Mouse (Mus musculus) retina, embryonic 14.5 days (tissue): ENCODE results near the gene Otp.

ENCODE experiments used
- DNase-seq: peaks from one replicate; pipeline ENCODE4 v3.0.0-alpha.2; 2015; ENCODE audit warnings: low spot score

Otp gene

DNA sequence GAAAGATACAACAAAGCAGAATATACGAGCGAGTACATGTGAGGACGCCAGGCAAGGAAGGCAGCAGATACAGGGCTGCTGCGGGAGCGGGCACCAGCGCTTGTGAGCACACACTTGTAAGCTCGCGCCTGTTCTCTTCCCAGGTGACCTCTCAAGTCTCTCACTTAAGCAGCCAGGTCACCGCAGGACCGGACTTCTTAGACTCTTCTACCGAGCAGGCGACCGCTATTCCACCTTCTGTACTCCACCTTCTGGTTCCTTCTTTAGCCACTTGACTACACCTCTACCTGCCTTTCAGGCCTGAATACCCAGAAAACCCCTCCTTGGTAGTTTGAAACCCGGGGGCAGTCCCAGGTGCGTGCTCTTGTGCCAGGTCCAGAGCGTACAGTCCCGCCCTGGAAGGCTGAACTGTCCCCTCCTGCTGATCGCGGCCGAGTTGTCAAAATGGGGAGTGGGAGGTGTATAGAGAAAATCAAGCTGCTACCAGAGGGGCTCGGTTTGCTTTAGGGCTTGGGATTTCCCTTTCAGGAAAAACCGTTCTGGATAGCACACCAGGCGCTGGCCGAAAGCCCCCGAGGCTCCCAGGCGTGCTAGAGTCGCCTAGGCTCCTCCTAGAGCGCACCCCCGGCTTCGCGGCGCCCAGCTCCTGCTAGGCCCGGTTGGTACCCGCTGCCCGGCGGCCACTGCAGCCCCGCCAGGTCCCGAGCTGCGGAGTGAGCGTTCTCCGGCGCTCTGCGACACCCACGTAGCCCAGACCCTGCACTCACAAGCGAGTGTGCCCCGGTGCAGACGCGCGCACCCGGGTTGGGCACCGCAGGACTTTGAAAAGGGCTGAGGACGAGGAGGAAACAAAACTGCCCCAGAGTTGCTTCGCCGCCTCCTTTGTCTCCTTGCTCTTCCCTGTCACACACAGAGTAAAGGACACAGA, 2.0 kb upstream of the Otp start:
- peak; percentile 53 for DNase-seq

DNA sequence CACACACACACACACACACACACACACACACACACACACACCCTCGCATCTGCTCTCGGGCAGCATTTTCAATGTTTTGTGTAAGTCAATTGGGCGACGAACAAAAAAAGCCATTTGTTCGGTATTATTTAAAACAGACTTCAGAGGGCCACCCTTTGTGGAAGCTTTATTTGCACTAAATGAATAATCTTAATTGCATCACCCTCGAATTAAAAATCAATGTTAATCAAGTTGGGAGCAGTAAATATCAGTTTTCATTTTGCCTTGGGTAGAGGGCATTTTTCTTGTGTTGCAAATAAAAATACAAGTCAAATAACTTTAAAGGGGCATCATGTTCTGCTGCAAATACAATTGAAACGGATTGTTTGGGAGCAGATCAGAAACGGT, 1.4 kb upstream of the Otp start:
- peak; percentile 43 for DNase-seq

DNA sequence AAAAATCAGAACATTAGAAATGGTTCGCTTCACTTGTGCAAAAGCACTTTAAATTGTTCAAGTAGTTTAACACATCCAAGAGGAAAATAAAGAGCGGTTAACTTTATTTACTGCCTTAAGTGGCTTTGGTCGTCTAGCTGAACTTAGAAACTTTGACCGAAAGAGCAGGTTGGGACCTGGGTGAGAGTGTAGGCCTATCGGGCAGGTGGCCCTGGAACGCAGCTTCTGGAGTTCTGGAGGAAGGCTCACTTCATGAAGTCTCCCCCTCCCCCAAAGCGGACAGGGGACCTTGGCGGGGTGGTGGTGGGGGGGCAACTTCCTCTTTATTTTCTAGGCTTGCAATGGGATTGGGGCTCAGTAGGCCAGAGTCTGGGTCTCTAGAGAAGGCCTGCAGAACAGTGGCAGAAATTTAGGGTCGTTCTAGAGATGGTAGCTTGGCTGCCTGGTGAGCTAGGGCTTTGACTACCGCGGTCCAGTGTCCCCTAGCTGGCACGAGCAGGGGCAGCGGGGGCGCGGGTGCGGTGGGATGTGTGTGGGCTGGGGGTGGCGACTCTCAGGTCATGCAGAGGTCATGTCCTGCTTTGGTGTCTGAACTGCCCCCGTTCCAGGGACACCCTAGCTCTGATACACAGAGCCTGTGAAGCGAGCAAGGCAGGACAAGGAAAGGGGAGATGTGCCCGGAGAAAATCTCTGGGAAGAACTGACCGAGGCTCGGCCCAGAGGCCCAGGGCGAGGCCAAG, 576 bp upstream of the Otp start:
- peak; percentile 21 for DNase-seq

DNA sequence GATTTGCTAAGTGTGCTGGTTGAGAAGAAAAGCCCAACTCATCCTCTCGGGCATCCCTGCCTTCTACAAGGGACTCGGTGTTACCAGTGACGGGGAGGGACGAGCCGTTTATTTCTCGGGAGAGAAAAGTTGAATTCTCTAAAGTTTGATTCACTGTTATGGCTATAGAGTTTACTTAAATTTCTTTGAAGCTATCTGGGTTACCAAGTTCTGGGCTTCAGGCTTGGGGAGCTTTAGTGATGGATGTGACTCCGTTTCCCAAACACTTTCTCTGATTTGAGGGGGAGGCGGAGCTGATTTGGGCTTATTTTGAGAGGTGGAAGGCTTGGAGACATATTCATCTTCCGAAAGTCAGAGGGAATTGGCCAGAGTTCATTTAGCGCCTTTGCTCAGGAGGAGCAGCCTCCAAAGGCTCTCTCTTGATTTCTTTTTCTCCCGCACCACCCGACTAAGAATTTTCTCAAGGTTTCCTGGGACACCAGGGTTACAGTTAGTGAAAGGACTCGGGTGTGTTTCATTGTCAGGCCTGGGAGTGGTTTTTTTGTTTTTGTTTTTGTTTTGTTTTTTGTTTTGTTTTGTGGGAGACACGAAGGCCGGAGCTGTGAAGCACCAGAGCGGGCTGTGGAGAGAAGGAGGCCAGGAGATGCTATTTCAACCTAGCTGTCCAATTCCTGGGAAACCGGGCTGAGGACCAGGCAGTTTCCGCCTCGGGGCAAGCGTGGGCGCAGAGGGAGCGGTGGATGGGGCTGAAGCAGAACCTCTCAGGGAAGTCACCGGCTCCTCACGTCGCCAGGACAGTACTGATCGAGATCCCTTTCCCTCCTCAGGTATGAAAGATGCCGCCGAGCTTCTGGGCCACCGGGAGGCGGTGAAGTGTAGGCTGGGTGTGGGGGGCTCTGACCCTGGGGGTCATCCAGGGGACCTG, 1.1 kb downstream of the Otp start:
- peak; percentile 30 for DNase-seq

DNA sequence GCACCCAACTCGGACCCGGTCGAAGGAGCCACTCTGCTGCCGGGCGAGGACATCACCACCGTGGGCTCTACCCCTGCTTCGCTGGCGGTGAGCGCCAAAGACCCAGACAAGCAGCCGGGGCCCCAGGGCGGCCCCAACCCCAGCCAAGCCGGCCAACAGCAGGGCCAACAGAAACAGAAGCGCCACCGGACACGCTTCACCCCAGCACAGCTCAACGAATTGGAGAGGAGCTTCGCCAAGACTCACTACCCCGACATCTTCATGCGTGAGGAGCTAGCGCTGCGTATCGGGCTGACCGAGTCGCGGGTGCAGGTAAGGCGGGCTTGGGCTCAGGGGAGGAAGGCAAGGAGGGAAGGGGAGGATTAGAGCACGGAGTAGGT, 1.8 kb downstream of the Otp start:
- DNase-seq: peak; percentile 33

DNA sequence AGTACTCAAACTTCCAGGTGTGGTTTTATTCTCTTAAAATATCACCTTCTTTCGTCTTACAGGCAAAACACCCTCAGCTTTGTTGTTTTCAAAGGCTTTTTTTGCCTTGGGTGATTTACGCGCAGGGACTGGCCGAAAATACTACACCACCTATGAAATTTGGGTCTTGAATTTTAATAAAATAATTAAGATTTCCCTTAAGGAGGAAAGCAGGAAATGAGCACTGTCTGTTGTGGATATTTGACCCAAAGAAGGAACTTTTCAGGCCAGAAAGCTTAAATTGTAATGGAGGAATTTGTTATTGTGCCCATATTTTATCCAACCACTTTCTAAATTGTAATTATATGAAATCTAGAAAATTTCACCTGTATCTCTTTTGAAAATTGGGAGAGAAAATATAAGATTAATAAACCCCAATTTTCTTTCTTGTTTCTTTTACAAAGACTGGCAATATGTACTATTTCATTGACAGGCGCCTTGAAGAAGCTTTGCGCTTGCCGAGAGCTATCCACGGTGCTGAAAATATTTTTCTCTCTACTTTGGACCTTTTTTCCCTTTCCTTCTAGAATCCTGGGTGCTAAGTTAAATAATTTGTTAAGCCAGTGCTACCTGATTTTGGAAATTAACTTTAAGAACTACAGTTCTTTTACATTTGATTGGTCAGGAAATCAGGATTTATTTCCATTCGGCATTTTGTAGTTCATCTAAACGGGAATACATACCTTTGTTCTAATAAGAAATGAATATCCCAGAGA, 2.8 kb downstream of the Otp start:
- DNase-seq: peak; percentile 74

GRCm38 (mm10) chr13:94881201-94881600, 5.8 kb downstream of the Otp start:
- peak; percentile 29 for DNase-seq

DNA sequence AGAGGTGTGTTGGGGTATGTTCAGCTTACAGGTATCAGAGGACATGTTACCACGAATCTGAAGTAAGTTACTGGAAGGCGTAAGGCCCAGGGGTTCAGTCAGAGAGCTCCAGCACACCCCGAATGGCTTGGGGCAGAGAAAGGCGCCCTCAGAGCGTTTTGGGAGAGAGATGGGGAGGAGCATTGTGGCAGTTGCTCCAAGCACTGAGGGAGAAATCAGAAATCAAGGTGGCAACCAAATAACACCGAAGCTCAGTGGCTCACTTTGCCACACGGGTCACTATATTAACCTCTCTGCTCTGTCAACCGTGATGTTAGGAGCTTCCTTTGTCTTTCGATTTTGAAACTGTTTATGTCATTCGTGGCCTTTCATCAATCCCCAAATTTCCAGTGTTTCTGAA, 6.8 kb downstream of the Otp start:
- DNase-seq: peak; percentile 24

DNA sequence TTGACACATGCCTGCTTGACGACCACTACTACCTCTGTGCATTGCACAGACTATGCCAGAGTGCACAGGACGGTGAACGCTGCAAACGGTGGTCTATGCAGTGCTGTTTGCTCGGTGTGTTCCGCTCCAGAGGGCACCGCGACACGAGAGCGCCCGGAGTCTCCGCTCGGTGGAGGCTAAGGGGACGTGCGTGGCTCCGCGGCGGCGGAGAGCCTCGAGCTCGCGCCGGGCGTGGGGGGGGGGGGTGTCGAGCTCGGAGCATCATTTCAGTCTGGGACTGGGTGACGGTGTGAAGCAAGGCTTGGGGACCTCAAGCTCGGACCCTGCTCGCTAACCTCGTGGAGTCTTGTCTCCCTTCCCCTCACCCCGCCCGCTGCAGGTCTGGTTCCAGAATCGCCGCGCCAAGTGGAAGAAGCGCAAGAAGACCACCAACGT, 7.3 kb downstream of the Otp start:
- DNase-seq: no peak

GRCm38 (mm10) chr13:94883163-94883965, 8.0 kb downstream of the Otp start:
- peak; percentile 63 for DNase-seq

GRCm38 (mm10) chr13:94883966-94884960, 8.9 kb downstream of the Otp start:
- peak; percentile 45 for DNase-seq

- DNase-seq: peak; percentile 40
Measured at GRCm38 (mm10) chr13:94885291-94886235, 10.2 kb downstream of the Otp start.

- DNase-seq: no peak
Measured at GRCm38 (mm10) chr13:94907841-94908240, 32.4 kb downstream of the Otp start.

DNA sequence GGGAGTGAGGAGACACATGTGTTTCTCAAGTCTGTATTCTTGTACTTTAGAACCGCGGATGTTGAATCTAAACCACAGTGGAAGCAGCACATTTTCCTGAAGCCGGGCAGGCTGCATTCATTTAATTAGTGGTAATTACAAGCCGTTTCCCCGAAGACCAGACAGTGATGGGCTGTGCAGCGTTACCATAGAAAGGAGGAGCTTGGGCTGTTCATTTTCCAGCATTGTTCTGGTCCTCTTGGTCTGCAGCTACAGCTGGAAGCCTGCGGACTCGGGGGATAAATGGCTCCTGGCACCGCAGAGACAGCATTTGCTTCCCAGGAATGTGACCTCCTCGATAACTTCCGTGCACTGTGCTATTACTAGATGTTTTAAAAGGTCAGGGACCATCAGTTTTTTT, 37.6 kb downstream of the Otp start:
- peak; percentile 54 for DNase-seq

DNA sequence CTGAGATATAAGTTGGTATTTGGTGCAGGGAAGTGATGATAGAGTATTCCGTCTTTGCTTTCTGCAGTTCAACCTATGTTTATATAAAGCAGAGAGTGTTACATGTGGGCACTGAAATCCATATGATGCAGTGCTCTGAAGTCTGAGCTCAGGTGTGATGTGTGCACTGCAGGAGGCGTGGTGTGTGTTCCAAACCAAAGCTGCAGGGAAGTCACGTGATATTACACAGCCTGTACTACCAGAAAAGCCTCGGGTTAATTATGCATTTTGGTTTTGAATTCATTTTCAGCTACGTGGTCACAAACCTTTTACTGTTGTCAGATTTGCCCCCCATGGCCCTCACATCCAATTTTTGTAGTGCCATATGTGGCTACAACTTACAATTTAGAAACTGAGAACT, 40.3 kb downstream of the Otp start:
- no peak for DNase-seq

GRCm38 (mm10) chr13:94928086-94928485, 52.7 kb downstream of the Otp start:
- DNase-seq: no peak
